Comparison of ENCODE assay signal across 26 mouse cellular contexts in the genomic region with DNA sequence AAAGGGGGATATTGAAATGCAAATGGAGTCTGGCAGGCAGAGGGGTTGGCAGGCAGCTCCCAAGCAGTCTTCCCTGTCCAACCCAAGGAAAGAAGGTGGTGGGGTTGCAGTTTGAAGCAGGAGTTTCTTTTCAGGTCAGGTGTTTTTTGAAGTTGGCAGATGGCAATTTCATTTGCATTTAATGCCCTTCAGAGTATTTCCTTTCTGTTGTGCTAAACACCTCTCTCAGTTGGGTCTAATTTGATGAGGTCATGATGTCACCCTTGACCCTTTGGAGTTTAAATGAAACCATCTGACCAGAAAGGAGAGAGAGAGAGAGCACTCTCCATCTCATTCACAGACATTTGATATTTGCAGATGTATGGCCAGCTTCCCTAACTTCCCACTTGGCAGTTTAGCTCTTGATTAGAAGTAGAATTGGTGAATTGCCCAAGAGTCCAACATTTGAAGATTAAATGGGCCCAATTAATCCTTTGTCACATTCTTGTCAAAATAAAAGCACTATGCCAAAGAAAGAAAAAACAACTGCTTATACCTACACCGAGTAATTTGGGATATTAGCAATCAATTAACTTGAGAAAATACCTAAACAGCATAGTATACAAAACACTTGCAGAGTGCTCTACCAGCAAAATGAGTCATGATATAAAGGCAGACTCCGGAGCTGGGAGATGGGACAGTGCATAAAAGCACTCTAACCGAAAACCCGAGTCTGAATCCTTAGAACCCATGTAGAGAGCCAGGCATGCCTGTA.
DNase-seq lines count a peak whose midpoint lies in the region; ATAC-seq and TF ChIP-seq lines count a peak whose summit lies in the region.
"Had no signal": no experiment of that assay in that cellular context is flagged by ENCODE, and none has a peak within 500 bp of the region (broad histone marks: within the 10 kb centered on the region; RNA-seq: fewer than 3 reads in every experiment).

No protein-coding gene starts in this region.

- no peak overlapping the region for H3K9ac ChIP-seq in forebrain, embryonic 13.5 days
- H3K9ac ChIP-seq in forebrain, embryonic 11.5 days (ENCODE audit: low read length) = no peak overlapping the region
- H3K9ac ChIP-seq in ES-E14 (ENCODE audit: insufficient read depth, low read depth, low read length, poor library complexity, severe bottlenecking) = no peak overlapping the region
- H3K9ac ChIP-seq: embryonic facial prominence, embryonic 12.5 days; heart, embryonic 12.5 days; hindbrain, embryonic 14.5 days; intestine, embryonic 15.5 days; limb, embryonic 15.5 days; liver, embryonic 14.5 days; lung, embryonic 14.5 days; midbrain, embryonic 13.5 days had no signal

- no peak overlapping the region for H3K4me2 ChIP-seq in forebrain, embryonic 13.5 days
- H3K4me2 ChIP-seq in forebrain, embryonic 11.5 days (ENCODE audit: low read depth, low read length, severe bottlenecking) = no peak overlapping the region
- H3K4me2 ChIP-seq: embryonic facial prominence, embryonic 12.5 days; heart, embryonic 12.5 days; hindbrain, embryonic 14.5 days; intestine, embryonic 15.5 days; limb, embryonic 15.5 days; lung, embryonic 14.5 days; midbrain, embryonic 13.5 days had no signal

- H3K9me3 ChIP-seq in forebrain, embryonic 13.5 days (replicated peaks) = no peaks in the 10 kb centered on the region
- H3K9me3 ChIP-seq in forebrain, embryonic 11.5 days (ENCODE audit: control insufficient read depth, low read length) = no peaks in the 10 kb centered on the region
- H3K9me3 ChIP-seq in ES-E14 (ENCODE audit: control insufficient read depth, insufficient read depth, low read depth, low read length) = no peaks in the 10 kb centered on the region
- H3K9me3 ChIP-seq: embryonic facial prominence, embryonic 12.5 days; heart, embryonic 12.5 days; intestine, embryonic 15.5 days; limb, embryonic 15.5 days; midbrain, embryonic 13.5 days had no signal

- peaks cover 17% of the 10 kb centered on the region for H3K4me1 ChIP-seq in forebrain, embryonic 13.5 days
- H3K4me1 ChIP-seq in forebrain, embryonic 11.5 days (replicated peaks; ENCODE audit: control insufficient read depth, insufficient read depth, low read length) = 0 out of 2 replicates have a peak, but pooled peaks cover 4% of the 10 kb centered on the region
- H3K4me1 ChIP-seq in ES-E14 (ENCODE audit: control insufficient read depth in 2 of 2, insufficient read depth in 2 of 2, low read length in 2 of 2, poor library complexity in 1 of 2) = peaks cover 7 to 10% of the 10 kb centered on the region in 2 experiments; a peak in 3 of 4 replicates
- H3K4me1 ChIP-seq: embryonic facial prominence, embryonic 12.5 days; heart, embryonic 12.5 days; intestine, embryonic 15.5 days; limb, embryonic 15.5 days; midbrain, embryonic 13.5 days had no signal

- WGBS in forebrain, embryonic 13.5 days = 31% methylated on average over 4 of the region's 4 CpGs
- 68% methylated on average over 4 of the region's 4 CpGs for WGBS in forebrain, embryonic 11.5 days

- H3K36me3 ChIP-seq in forebrain, embryonic 13.5 days (ENCODE audit: poor library complexity, severe bottlenecking) = no peaks in the 10 kb centered on the region
- no peaks in the 10 kb centered on the region for H3K36me3 ChIP-seq in forebrain, embryonic 11.5 days (ENCODE audit: control insufficient read depth, insufficient read depth, low read length)
- no peaks in the 10 kb centered on the region for H3K36me3 ChIP-seq in ES-E14 (ENCODE audit: control insufficient read depth, insufficient read depth, low read length, poor library complexity, severe bottlenecking)
- H3K36me3 ChIP-seq: embryonic facial prominence, embryonic 12.5 days; heart, embryonic 12.5 days; intestine, embryonic 15.5 days; limb, embryonic 15.5 days; midbrain, embryonic 13.5 days had no signal

- peak; percentile 65 for ATAC-seq in forebrain, embryonic 13.5 days
- no peak for ATAC-seq in forebrain, embryonic 11.5 days (replicated peaks; ENCODE audit: low FRiP score)
- ATAC-seq: intestine, embryonic 15.5 days; midbrain, embryonic 13.5 days had no signal

- H3K27ac ChIP-seq in forebrain, embryonic 13.5 days = no peak overlapping the region
- no peak overlapping the region for H3K27ac ChIP-seq in forebrain, embryonic 11.5 days (ENCODE audit: low read depth, low read length)
- no peak overlapping the region; the same call in 1 of the 2 replicates for H3K27ac ChIP-seq in ES-E14 (ENCODE audit: insufficient read depth, low read depth, low read length, poor library complexity, severe bottlenecking)
- H3K27ac ChIP-seq: embryonic facial prominence, embryonic 12.5 days; hindbrain, embryonic 14.5 days; intestine, embryonic 15.5 days; limb, embryonic 15.5 days; liver, embryonic 14.5 days; midbrain, embryonic 13.5 days had no signal

- H3K27me3 ChIP-seq in forebrain, embryonic 13.5 days = peaks cover 12% of the 10 kb centered on the region; the same call in 1 of the 2 replicates
- H3K27me3 ChIP-seq in forebrain, embryonic 11.5 days (ENCODE audit: control insufficient read depth, insufficient read depth, low read length) = no peaks in the 10 kb centered on the region
- H3K27me3 ChIP-seq: heart, embryonic 12.5 days; intestine, embryonic 15.5 days; limb, embryonic 15.5 days; midbrain, embryonic 13.5 days had no signal

- in situ Hi-C loops in ES-E14 (cut with MboI; ENCODE audit: low sequenced_read_pairs in 2 of 2, unreplicated experiment in 2 of 2) = no loop called here

- H3K4me3 ChIP-seq in forebrain, embryonic 13.5 days = no peak overlapping the region
- no peak overlapping the region for H3K4me3 ChIP-seq in forebrain, embryonic 11.5 days (ENCODE audit: low read depth, low read length)
- H3K4me3 ChIP-seq in ES-E14 (ENCODE audit: insufficient read depth in 1 of 2, low read depth in 1 of 2, low read length in 2 of 2, poor library complexity in 1 of 2, severe bottlenecking in 1 of 2) = no peak overlapping the region
- H3K4me3 ChIP-seq: embryonic facial prominence, embryonic 12.5 days; heart, embryonic 12.5 days; intestine, embryonic 15.5 days; limb, embryonic 15.5 days; midbrain, embryonic 13.5 days had no signal

- no peak for DNase-seq in forebrain, embryonic 11.5 days (ENCODE audit: low spot score)
- peak; percentile 60 for DNase-seq in ES-E14 (ENCODE audit: low read depth, low spot score)
- peak; percentile 53 for DNase-seq in embryo, embryonic 11 days
- peak; percentile 77 for DNase-seq in forelimb bud, embryonic 11.5 days (ENCODE audit: low read depth, low spot score)
- DNase-seq in thymus, postnatal 36 days = no peak
- no peak for DNase-seq in kidney, postnatal 4 days
- no peak for DNase-seq in left cerebral cortex, adult 11 months (ENCODE audit: low spot score)
- DNase-seq: adrenal gland, adult 2 months; cerebellum, adult 11-12 months; cerebellum, postnatal 14 days; gastrocnemius, postnatal 10 days; heart, postnatal 10 days; kidney, adult 9 months; kidney, postnatal 25 days; lung, embryonic 14.5 days; right cerebral cortex, postnatal 25 days; spleen, adult 18-20 months; thymus, postnatal 14 days had no signal

TF ChIP-seq in ES-E14, 5 proteins besides CTCF, POLR2A, EP300 and RAD21:
- TF ChIP-seq ZNF384 (IDR thresholded peaks at IDR 0.05; ENCODE audit: low read depth, low read length) = no peak

Comparison
In these comparisons a context has a peak if more than half of its experiments do, and no peak if none do; other contexts are left out.
1. DNase-seq: peak in ES-E14 (single experiment), embryo, embryonic 11 days (single experiment) and forelimb bud, embryonic 11.5 days (single experiment); none in forebrain, embryonic 11.5 days (single experiment), thymus, postnatal 36 days (0 of 2), kidney, postnatal 4 days (0 of 2) and left cerebral cortex, adult 11 months (single experiment).